Mouse (Mus musculus): ENCODE data around the gene Dhrs2. TPM values are rescaled to one million over a fixed set of nuclear protein-coding genes. Genes with fewer than 3 reads are reported as not detected.

The Dhrs2 gene
- total RNA-seq, 2 experiments from 2014 or later: not detected

DNA sequence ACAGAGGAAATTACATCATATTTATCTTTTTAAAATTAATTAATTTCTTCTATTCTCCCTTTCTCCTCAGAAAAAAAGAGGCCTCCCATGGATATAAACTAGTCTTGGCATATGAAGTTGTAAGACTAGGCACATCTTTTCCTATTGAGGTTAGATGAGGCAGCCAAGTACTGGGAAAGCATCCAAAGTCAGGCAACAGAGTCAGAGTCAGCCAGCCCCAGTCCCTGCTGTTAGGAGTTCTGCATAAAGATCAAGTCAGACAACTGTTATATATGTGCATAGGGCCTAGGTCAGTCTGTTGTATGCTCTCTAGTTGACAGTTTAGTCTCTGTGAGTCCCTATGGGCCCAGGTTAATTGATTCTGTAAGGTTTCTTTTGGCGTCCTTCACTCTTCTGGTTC, 20.9 kb downstream of the Dhrs2 start:
- intact Hi-C loops (cut with DNase I): no loop called here
- DNase-seq (ENCODE audit: low spot score): no peak

DNA sequence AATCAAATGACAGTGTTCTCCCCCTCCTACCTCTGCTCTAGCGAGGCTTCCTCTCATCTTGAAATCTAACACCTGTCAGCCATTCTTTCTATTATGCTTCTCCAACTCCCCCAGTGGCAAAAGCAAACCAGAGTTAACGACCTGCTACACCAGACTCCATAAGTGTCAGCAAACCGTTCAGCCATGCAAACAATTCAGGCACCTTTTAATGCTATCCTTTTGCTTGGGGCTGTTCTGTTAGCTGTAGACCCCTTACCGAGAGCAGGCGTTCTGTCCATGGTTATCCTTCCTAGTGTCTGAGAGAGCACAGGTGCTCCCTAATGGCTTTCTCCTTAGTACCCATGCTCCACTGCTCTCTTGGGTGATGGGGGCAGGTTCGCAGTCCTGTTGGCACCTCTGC, 25.4 kb downstream of the Dhrs2 start:
- DNase-seq (ENCODE audit: low spot score): no peak
- intact Hi-C loops (cut with DNase I): no loop called here

DNA sequence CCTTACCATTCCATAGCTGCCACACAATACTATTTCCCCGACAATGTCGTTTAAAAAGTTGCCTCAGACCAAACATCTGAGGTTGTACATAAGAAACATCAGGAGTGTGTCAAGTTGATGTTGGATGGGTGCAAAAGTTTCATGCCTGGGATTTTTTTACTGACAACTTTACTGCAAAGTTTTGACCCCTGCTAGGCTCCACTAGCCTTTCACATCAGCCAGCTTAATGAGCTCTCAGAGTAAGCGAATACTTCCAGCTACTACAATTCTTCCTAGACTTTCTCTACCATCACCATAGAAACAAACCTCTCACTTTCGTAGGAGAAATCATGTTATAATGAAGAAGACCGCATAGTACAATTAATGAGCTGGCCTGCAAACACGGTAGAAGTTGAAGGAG, 26.5 kb downstream of the Dhrs2 start:
- DNase-seq (ENCODE audit: low spot score): no peak
- intact Hi-C loops (cut with DNase I): no loop called here

DNA sequence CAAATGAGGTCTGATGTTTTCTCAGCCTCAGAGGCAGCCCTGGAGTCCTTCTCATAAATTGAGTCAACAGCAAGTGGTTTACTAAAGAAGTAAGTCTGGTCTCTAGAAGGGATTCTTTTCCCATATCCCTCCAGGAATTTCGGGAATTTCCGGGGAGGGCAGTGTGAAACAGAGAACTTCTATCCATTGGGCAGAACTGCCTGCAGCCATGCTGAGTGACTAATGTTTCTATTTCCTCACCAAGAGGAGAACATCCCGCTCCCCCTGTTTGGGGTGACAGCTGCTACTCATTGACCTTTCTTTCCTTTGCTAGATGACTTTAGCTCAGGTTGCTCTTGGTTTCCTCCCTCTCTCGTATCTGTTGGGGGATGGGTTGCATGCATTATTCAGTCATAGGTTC, 31.8 kb downstream of the Dhrs2 start:
- DNase-seq (ENCODE audit: low spot score): no peak
- intact Hi-C loops (cut with DNase I): no loop called here

DNA sequence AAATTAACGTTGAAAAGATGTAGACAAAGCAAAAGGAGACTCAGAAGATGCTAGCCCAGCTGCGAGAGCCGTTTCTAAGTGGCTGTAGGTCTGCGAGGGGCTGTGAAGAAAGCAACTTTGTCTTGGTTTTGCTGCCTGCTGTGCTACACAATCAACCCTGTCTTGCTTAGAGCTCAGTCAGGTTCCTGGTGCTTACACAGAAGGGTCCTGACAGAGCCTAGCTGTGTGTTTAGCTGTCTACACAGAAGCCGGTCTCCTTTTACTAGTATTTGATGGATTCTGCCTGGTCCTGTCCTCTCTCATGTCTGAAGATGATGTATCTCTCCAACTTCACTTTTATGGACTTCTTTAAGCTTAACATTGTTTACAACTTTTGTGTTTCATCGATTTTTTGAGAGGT, 33.6 kb downstream of the Dhrs2 start:
- intact Hi-C loops (cut with DNase I): no loop called here

DNA sequence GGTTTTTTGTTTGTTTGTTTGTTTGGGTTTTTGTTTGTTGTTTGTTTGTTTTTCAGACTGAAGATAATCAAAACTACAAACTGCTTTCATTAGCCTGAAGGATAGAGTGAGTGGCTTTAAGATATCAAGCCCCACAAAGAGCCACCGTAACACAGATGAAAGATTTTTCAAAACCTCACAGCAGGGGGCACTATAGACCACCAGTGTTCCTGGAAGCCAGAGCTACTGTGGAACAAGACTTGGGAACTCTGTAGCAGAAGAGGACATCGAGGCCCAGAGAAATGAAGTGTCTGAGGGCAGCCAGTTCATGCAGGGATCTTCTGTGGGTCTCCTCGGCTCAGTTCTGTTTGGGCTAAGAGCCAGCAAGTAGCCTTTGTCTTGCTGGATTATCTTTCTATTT, 49.4 kb downstream of the Dhrs2 start:
- DNase-seq (ENCODE audit: low spot score): no peak
- intact Hi-C loops (cut with DNase I): loop anchor here (1.0 to 10.0 kb wide), 2 partner anchors 167 to 264 kb away; no protein-coding TSS in a partner anchor

More for the DNA sequence above, 33.6 kb downstream of the Dhrs2 start:
- no peak for DNase-seq (ENCODE audit: low spot score)

DNA sequence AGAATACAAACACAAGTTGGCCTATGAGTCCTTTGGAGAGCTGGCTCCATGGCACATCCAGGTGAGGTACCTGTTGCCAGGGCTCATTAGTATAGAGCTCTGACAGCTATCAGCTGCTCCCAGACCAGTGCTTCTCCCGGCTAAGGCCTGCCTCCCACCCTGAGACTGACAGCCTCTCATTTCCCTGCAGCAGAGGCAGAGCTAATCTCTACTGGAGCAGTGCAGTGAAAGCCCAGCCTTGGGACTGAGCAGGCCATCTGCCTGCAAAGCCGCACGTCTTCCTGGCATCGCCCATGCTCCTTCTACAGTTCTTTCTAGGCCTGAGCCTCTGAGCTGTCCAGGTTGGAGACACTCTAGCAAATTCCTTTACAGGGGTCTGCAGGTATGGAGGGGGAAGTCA, 51.2 kb downstream of the Dhrs2 start:
- intact Hi-C loops (cut with DNase I): loop anchor here (10.0 kb wide), 1 partner anchor 262 kb away; no protein-coding TSS in a partner anchor
- DNase-seq (ENCODE audit: low spot score): no peak

DNA sequence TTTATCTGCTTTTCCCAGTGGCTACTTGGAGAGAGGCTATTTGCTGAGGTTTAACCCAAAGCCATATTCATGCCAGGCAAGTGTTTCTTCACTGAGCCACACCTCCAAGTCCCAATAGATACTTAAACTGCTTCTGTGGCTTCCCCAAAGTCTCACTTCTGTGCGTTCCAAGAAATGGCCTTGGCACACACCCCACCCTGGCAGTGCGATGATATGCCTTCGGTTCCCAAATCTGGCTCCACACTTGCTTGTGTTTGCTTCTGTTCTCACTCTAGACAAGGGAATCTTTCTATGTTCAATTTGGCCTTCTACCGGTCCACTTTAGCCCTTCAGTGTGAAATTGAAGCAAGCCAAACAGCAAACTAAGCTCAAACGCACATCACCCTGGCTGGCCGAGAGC, 53.0 kb downstream of the Dhrs2 start:
- DNase-seq (ENCODE audit: low spot score): no peak
- intact Hi-C loops (cut with DNase I): loop anchor here (10.0 kb wide), 1 partner anchor 260 kb away; no protein-coding TSS in a partner anchor

DNA sequence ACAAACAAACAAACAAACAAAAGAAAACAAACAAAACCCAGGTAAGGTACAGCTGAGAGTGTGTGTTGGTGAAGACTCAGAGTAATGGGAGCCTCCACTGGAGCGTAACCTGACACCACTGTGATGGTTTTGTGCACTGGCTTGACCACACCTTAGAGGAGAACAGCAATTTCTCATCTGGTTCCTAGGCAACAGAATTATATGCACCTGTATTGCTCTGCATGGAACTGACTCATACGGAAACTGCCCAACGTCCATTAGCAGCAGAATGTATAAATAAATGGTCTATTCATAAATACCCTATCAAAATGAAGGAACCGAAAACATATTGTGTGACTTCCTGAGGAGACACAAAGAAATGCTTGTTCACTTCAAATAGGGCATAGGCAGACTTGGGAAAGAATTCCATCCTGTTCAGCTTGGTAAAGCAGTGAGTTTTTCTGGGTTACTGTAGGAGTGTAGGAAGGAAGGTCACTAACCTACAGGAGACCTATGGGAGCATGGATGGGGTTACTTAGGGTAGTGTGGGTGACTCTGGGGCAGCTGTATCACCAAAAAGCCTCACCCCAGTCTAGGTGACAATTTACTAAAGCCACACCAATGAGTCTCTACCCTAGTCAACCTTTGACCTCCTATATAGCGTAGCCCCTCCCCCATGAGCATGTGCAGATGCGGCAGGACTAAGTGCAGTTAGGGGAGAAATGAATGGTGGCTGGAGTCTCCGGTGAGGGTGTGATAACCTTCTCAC, 57.7 kb downstream of the Dhrs2 start:
- intact Hi-C loops (cut with DNase I): loop anchor here (10.0 kb wide), 1 partner anchor 255 kb away; no protein-coding TSS in a partner anchor
- no peak for DNase-seq (ENCODE audit: low spot score)

Other genes starting within 250 kb of the Dhrs2 start
- not detected for gene Gm17428, start 245.1 kb upstream of the Dhrs2 start, total RNA-seq (2021)
- gene Myh7, start 227.4 kb upstream of the Dhrs2 start, total RNA-seq (2021): 1,000 to 10,000 TPM; 2,164 to 2,361 TPM
- 10 to 100 TPM; 26.0 to 27.0 TPM for gene Ngdn, start 206.6 kb upstream of the Dhrs2 start, total RNA-seq (2021)
- gene Zfhx2, start 129.7 kb upstream of the Dhrs2 start, total RNA-seq (2021): 1 to 10 TPM; 2.9 to 3.6 TPM
- 10 to 100 TPM; 12.3 to 13.2 TPM for gene Thtpa, start 127.2 kb upstream of the Dhrs2 start, total RNA-seq (2021)
- gene Ap1g2, start 115.4 kb upstream of the Dhrs2 start, total RNA-seq (2021): 1 to 10 TPM; 4.4 to 4.6 TPM
- not detected for gene Jph4, start 105.1 kb upstream of the Dhrs2 start, total RNA-seq (2021)